Mouse (Mus musculus) retina, postnatal 1 day (tissue): ENCODE measurements around the gene Vps29.
"Not testable (repeated sequence)": the region's sequence is repeated elsewhere in the genome, so short reads cannot be mapped to it uniquely, and the experiment has no call there.

Source experiments
- DNase-seq: peaks from one replicate; pipeline ENCODE4 v3.0.0-alpha.2; 2012

The Vps29 gene

GRCm38 (mm10) chr5:122353807-122354491 is at the start of gene Vps29, which contains the start of gene Rad9b:
Gene Vps29 (plus strand): TSS chr5:122354369.
Gene Rad9b (minus strand): TSS chr5:122354233.
- DNase-seq = peak; percentile 100

GRCm38 (mm10) chr5:122304541-122304940 is 49.6 kb upstream of the Vps29 start:
- no peak for DNase-seq

- DNase-seq = no peak
These were observed 48.7 kb upstream of the Vps29 start for GRCm38 (mm10) chr5:122305472-122305871.

- DNase-seq = no peak
These were observed 47.6 kb upstream of the Vps29 start for GRCm38 (mm10) chr5:122306536-122306935.

- DNase-seq = no peak
These were observed 43.5 kb upstream of the Vps29 start for GRCm38 (mm10) chr5:122310699-122311098.

GRCm38 (mm10) chr5:122311692-122312091 is 42.5 kb upstream of the Vps29 start:
- DNase-seq = no peak

- no peak for DNase-seq
These were observed 41.8 kb upstream of the Vps29 start for GRCm38 (mm10) chr5:122312346-122312745.

- no peak for DNase-seq
These were observed 41.1 kb upstream of the Vps29 start for GRCm38 (mm10) chr5:122312942-122313684.

- no peak for DNase-seq
These were observed 39.1 kb upstream of the Vps29 start for GRCm38 (mm10) chr5:122314966-122315667.

GRCm38 (mm10) chr5:122317329-122318045 is 36.7 kb upstream of the Vps29 start:
- no peak for DNase-seq

- no peak for DNase-seq
These were observed 36.1 kb upstream of the Vps29 start for GRCm38 (mm10) chr5:122318100-122318499.

- not testable (repeated sequence) for DNase-seq
These were observed 35.2 kb upstream of the Vps29 start for GRCm38 (mm10) chr5:122318976-122319375.

GRCm38 (mm10) chr5:122319474-122320204 is 34.5 kb upstream of the Vps29 start:
- no peak for DNase-seq

GRCm38 (mm10) chr5:122320205-122320781 is 33.9 kb upstream of the Vps29 start:
- no peak for DNase-seq

GRCm38 (mm10) chr5:122323523-122323922 is 30.6 kb upstream of the Vps29 start:
- DNase-seq = no peak

- no peak for DNase-seq
These were observed 29.3 kb upstream of the Vps29 start for GRCm38 (mm10) chr5:122324608-122325431.

GRCm38 (mm10) chr5:122325477-122325876 is 28.7 kb upstream of the Vps29 start:
- no peak for DNase-seq

- no peak for DNase-seq
These were observed 26.9 kb upstream of the Vps29 start for GRCm38 (mm10) chr5:122327283-122327682.

GRCm38 (mm10) chr5:122330269-122330668 is 23.9 kb upstream of the Vps29 start:
- no peak for DNase-seq

- no peak for DNase-seq
These were observed 19.5 kb upstream of the Vps29 start for GRCm38 (mm10) chr5:122334682-122335081.
